Mouse (Mus musculus): Measurements from ENCODE around the gene Hspa8.

GRCm38 (mm10) chr9:40764887-40765580 is 35.8 kb upstream of the Hspa8 start:
- TF ChIP-seq CTCF (IDR thresholded peaks at IDR 0.05; ENCODE audit: insufficient read depth, low read length) (no peak), POLR2A (IDR thresholded peaks at IDR 0.05; ENCODE audit: borderline replicate concordance, extremely low read depth, low read depth, low read length) (no peak)

Measured in lung, adult 2 months (tissue).